Mouse (Mus musculus) left cerebral cortex, adult 8-10 months (tissue): Measurements from ENCODE around the gene Tmem117. TPM values are rescaled to one million over a fixed set of nuclear protein-coding genes. Genes with fewer than 3 reads are reported as not detected.

Experiments
- DNase-seq, 2 experiments: peaks; one replicate each; pipeline ENCODE4 v3.0.0; 2022; ENCODE audit warnings: low spot score in 2 of 2
- total RNA-seq, 4 experiments: library from RNA; stranded (reverse); gene quantifications; 2 replicates each; pipeline ENCODE4 v1.2.4; 2022

Gene Tmem117
- total RNA-seq, 4 experiments from 2014 or later = 8.2 to 10.0 (median 9.2) TPM

DNA sequence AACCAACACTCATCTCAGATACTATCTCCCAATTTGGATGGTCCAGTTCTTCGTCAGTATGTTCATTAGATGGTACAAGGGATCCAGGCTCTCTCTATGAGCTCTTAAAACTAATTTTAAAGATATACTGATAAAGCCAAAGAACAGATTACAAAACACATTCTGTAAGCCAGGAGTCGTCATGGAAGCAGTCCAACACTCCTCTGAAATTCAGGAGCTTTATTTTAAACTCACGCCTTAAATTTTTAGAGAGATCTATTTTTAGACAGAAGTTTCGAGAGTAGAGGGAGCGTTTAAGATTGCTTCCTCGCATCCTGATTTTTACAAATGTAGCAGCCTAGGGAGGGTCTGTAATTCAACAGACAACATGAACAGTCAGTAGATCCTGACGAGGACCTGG lies 393.2 kb downstream of the Tmem117 start:
- peak in 1 of 2 experiments; percentile 40 for DNase-seq

DNA sequence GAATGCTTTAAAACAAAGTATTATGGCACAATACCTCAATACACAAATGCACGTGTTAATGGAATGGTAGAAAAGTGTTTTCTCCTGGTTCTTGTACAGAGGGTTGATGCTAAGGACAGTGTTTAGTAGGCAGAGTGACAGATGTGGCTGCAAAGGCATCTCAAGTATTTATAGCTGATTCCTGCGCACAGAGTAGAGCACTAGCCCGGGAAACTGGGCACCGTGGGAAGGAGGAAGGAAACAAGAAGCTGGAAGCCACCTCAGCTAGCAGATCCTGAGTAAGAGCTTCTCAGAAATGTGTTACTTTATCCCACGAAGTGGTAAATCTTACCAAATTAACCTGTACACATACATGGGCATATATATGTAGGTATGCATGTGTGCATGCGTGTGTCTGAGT lies 395.4 kb downstream of the Tmem117 start:
- DNase-seq = no peak

DNA sequence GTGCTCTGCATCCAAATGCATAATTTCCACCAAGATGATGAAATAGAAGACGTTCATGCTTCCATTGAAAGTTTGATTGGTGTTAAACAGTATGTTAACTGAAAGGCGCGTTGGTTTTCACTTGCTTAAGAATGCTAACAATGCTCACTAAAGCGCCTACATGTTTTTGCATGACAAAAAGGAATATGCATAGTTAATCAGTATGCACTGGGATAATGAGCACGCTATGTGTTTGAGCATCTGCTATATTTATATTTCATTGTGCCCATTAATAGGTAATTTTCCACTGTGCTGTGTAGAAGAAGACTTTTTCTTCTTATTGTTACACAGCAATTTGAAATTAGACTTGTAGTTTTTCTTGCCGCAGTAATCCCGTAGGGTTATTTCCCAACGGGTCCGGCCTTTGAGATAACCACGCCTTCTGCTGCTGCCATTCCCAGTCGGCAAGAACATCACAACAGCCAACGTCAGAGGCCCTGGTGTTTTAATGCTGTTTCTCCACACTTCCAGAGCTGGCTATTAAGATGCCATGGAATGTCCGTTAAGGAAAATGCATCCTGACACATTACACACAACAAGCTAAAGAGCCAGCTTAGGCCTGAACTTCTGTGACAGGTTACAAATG lies 399.9 kb downstream of the Tmem117 start:
- DNase-seq = no peak

DNA sequence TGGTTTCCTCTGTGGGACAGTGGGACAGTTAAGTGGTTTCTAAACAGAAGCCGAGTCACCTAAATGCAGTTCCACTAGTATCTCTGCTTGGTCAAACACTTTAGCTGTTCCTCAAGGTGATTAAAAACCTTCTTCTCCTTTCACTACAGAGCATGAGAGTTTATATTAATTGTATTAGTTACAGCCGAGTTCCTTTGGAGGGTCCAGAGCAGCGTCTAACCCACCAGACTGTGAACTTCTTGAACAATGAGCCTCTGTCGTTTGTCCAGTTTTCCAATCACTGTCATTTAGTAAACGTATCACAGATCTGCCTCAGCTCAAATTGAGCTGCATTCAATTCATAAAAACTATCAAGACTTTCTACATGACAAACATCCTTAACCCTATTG lies 400.4 kb downstream of the Tmem117 start:
- DNase-seq = no peak

DNA sequence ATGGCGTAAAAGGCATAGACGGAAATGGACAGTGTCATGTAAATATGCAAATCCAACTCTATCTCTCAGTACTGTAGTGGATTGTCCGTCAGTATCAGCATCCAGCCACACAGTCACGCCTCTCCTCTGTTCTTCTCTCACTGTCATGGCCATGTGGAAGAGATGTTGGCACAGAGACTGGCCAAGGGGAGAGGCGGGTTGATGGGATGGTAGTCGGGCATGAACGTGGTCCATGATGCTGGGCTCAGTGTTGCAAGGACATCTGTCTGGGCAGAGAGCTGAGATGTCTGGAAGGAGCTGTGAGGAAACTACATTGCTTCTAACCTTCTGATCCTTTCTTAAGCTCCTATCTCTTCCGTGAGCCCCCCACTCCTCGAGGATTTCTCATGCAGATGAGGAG lies 413.4 kb downstream of the Tmem117 start:
- no peak for DNase-seq

DNA sequence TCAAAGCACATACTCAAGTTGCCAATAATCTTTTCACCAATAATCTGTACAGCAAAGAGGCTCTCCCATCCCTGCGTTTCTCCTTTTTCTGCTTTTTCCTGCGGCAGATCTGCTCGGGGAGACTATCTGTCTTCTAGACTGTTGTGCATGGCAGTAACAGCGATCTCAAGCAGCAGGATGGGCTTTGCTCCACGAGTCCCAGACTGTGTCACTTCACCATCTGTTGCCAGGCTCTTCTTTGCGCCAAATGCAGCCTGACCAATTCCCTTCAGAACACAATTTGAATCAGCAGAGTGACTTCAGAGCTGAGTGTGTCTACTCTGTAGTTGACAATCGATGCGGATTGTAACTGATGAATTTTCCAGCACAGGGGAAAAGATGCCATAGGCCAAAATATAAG lies 415.0 kb downstream of the Tmem117 start:
- peak in 1 of 2 experiments; percentile 46 for DNase-seq

DNA sequence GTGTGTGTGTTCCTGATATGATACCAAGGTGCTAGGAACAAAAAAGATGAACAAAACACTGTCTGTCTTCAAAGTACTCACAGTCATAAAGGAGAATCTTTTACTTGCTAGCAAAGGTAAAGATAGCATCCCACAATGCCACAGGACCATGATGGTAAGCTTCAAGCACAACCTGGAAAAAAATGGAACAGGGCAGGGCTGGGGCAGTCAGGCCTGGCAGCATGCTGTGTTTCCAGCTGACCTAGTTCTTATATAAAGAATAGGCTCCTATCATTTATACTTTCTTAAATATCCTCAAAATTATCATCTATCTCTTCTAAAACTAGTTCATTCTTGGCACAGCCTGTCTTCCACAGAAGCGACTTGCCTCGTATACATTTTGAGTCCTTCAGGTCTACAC lies 418.5 kb downstream of the Tmem117 start:
- DNase-seq = no peak

DNA sequence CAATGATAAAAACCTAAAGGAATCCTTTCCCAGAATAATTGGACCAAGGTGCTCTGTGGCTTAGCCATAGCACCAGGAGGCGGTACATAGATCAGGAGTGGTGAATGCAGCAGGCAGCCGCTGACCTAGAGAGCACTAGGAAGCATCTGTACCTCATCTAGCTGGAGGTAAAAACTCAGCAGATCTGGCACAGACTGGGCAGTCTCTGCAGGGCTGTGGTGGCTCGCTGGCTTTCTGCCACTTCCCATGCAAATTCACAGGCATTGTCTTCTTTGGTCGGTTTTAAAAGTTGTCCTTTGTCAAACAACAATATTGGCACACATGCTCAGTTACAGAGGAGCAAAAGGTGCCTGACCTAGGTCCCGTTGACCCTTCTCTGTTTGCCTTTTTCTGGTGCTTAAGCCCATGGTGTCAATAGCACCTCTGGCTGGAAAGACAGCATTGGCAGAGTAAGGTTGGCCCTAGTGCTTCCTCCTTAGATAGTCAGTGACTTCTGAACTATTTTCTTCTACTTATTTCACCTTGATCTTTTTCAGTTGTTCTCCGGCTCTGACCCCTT lies 420.2 kb downstream of the Tmem117 start:
- no peak for DNase-seq

DNA sequence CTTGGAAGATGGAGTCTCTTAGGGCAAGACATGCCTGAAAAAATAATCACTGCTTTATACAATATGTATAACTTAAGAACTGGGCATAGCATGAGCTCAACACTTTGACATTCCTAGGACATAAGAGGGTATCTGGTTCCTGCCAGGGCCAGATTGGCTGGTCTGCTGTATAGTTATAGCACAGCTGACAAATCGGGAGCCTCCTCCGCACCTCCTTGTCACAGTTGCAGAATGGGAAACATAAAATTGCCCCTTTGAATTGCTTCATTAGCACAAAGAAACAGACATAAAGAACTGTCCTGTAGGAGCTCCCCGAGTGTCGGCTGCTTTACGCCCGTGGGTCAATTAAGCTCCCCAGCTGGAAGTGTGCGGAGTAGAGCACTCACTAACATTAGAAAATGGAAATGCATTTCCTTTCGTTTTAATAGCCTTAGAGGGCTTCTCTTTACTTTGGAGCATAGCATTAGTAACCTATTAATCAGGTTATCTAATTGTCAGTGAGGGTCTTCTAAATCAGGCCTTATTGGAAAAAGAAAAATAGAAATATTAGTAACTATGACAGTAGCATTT lies 426.1 kb downstream of the Tmem117 start:
- DNase-seq = no peak

DNA sequence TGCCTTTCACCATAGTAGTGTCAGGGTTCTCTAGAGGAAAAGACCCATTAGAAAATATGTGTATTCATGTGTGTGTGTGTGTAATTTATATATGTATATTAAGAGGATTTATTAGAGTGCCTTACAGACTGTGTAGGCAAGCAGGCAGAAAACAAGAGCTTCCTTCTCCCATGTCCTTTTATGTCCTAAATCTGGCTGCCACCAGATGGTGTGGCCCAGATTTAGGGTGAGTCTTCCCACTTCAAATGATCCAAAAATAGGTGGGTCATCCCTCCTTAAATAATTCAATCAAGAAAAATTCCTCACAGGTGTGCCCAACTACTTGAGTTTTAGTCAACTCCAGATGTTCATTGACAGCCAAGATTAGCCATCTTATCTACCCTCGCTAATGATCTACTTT lies 439.0 kb downstream of the Tmem117 start:
- DNase-seq = no peak

DNA sequence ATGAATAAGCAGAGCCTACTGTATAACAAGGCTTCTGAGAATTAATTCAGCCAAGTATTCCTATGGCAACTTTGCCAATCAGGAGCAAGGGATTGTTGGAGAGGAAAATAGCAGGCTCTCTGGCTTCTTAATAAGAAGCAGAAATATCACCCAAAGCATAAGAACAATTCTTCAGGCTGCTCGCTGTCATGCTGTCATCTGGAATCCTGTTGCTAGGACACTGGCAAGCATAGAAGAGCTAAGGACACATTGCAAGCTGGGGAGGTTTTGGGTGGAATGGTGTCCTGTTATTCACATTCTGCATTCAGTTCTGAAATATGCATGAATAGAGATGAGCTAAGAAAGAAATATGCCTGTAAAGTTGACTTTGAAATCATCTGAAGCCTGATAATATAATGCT lies 439.8 kb downstream of the Tmem117 start:
- DNase-seq = no peak

DNA sequence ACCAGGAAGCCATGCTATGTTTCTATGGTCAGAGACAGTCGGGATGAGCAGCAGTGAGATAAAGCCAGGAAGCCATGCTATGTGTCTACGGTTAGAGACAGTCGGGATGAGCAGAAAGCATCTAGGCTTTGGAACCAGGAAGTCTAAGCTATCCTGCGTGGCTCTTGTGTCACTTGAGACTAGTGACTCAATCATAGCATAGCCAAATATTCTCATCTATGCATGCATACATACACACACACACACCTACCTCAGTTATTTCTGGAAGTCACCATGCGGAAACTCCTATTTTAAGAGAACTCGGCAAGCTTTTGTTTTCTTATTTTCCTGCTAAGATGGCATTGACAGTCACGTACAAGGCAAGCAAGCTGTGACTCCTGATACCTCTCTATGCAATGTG lies 441.8 kb downstream of the Tmem117 start:
- peak in 1 of 2 experiments; percentile 29 for DNase-seq

DNA sequence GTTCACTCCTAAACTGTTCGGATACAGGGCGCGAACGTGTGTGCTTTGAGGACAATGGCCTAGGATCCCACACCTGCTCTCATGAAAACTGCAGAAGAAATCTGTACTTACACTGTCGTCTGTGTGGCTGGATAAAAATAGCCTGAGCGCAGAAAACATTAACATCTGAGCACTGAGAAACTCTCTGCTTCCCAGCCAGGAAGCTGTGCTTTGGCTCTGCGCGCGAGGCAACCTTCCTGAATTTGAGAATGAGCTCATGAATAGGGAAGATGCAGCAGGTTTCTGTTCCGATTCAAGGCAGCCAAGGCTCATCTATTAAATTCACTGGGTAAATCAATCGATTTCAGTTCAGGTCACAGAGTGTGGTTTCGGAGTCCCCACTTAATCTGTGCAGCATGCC lies 446.3 kb downstream of the Tmem117 start:
- DNase-seq = peak in 1 of 2 experiments; percentile 67

DNA sequence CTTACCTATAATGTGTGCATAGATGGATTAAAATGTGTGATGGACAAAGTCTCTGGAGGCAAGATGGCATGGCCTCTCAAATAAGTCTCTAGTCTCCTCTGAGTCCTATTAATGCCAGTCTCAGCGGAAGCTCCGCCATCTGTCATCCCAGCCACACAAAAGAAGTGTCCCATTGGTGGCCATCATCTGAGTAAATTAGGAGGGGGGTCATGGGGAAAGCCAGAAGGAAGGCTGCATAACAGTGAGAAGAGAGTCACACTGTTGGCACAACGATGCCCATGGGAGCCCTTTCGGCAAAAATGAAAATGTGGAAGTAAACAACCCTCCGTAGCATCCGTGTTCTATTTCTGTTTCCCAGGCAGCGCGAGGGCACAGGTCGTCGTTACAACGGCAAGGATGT lies 452.6 kb downstream of the Tmem117 start:
- DNase-seq = no peak

DNA sequence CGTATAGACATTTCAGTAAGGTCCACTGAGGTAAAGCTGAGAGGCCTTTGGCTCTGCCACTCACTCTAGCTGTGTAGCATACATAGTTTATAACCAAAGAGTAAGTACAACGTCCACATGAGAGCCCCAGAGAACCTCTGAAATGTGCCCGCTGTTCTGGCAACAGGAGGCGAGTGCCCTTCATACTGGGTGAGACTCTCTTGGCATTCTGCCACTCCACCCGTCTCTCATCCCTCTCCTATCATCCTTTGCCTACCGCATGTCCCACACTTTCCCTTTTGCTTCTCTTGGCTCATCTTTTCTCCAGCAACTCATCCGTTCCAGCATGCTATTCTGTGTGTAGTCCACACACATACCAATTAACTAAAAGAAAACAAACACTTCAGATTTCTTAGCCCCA lies 456.9 kb downstream of the Tmem117 start:
- DNase-seq = no peak

DNA sequence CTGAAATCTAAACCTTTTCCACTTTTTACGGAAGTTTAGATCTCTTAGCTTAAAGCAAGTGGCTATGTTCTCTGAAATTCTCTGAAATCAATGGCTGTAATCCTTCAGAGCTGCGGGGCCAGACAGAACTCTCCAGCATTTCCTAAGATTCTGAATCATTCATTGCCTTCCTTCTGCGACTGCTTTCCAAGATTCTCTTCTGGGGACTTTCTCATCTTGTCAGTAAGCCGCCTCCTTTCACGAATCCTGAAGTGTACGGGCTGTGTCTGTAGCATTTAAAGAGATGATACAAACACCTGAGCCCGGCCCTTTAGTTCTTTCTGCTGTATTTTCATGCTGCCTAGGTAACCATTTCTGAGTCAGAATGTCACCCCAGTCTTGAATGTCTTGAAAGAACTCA lies 471.1 kb downstream of the Tmem117 start:
- no peak for DNase-seq

DNA sequence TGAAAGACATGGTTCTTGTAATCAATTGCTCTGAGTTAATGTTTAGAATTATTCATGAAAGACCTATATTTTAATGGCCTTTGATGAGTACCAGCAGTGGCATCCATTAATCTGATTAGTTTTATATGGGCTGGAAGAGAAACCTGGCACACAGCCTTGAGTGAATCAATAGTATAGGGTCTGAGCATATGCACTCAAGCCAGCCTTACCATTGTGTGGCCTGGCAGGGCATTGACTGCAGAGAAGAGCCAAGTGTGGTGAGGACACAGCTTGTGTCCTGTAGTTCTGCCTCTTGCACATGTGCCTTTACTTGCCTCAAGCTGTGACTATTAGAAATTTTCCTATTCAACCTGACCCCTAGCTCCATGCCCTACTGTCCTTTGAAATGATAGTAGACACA lies 472.5 kb downstream of the Tmem117 start:
- no peak for DNase-seq

DNA sequence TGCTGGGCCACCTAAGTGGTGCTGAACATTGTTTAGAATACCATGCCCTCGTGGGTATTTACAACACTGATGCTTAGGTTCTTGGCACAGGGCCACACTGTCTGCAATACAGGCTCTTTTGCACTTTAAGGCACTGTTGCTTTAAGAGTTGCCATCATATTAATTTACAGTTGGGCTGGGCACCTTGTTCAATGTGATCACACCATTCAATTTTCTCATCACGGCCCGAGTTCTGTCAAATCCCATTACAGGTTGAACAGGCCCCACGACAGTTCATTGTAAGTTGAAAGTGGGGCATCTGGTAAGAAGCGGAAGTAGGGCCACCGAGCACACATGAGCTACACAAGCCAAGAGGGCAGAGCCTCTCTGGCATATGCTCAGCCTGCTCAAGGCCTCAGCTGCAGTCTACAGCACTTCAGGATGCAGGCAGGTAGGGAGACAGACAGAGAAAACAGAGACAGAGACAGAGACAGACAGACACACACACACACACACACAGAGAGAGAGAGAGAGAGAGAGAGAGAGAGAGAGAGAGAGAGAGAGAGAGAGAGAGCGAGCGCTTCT lies 478.3 kb downstream of the Tmem117 start:
- no peak for DNase-seq

DNA sequence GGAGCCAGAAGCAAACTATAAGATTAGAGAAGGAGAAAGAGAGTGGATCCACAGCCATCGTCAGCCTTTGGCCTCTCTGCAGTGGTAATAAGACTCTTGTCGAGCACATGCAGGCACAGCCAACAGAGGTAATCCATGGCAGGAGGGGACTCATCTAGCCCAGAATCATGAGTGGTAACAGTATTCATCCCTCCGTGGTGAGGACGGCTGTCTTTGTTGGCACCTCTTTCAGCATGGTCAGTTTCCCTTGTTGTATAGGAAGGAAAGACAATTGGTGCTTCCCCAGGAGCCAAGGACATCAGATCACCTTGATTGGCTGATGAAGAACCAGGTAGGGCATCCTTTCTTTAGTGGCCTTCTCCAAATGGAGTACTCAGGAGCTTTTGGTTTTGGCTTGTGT lies 479.6 kb downstream of the Tmem117 start:
- no peak for DNase-seq

DNA sequence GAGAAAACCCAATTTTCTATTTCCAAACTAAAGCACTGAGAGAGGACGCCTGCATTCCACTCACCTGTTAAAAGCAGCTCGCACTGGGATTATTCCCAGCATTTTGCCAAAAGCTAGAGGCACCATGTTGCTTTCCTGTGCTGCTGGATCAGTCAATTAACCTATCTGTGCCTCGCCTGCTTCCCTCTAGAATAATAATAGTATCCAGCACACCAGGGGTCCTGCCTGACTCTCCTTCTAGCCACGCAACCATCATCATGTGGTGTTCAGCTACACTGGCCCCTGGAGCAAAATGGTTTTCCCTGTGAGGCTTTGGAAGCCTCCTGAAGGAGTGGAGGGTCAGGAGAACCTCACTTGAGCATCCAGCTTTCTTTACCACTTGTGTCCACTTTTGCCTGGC lies 502.4 kb downstream of the Tmem117 start:
- DNase-seq = no peak

DNA sequence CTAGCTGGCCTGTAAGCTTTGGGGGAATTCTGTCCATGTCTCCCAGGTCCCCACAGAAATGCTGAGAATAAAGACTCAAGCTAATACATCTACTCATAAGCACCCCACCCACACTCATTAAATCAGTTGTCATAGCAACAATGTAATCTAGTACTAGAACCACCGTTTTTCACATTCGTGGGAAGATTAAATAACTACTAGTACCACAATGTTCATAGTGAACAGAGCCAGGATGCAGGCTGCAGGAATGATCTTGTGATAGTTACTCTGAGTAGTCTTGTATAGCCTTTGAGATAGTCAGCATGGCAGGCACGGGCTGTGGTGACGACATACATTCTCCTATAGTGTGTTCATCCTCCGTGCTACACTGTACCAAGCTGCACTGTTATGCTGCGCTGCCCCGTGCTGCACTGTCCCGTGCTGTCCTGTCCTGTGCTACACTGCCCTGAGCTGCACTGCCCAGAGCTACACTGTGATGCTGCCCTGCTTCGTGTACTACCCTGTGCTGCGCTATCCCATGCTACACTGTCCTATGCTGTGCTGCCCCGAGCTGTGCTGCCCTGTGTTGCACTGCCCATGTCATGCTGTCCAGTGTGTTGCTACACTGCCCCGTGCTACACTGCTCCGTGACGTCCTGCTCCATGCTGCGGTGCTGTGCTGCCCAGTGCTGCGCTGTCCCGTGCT lies 507.0 kb downstream of the Tmem117 start:
- no peak for DNase-seq

DNA sequence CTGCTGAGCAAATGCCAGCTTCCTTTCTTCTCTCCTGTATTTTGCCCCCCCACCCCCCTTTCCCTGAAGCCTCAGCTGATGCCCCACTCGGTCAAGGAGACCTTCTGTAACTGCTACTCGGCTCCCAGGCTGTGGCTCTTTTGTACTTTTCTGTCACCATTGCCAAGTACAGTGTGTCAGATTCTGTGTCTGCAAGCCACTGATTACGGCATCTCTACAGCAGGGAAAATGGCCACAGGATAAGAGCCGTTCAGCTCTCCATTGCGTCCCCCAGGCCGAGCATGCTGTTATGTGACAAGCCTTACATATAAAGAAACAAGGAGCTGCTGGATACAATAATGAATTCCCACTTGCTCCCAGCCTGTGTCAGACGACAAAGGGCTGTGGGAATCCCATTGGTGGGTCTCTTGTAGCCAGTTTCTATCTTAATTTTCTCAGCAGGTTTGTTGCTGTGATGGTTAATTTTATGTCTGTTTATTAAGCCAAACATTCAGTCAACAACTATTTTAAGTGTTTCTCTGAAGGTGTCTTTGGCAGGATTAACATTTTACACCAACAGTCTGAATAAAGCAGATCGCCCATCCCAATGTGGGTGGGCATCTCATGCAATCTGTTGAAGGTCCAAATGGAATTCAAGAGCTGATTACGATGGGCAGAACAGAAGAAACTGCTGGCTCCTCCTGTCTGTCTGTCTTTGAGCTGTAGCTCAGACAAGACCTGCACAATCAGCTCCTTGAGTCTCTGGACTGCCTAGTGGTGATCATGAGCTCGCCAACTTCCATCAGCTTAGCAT lies 508.2 kb downstream of the Tmem117 start:
- peak in 1 of 2 experiments; percentile 48 for DNase-seq
